Mouse (Mus musculus) liver, postnatal 0 days (tissue): Measurements from ENCODE around the gene Uba7. TPM values are rescaled to one million over a fixed set of nuclear protein-coding genes. Genes with fewer than 3 reads are reported as not detected.

Source experiments
- ATAC-seq: fragments of 200-750 bp; cut with Nextera tagmentation; 2 replicates; pipeline ENCODE4 v1.8.0; 2017; ENCODE audit warnings: mild to moderate bottlenecking, moderate library complexity
- DNase-seq: peaks from one replicate; pipeline ENCODE4 v3.0.0-alpha.2; 2016
- H3K27ac ChIP-seq: fragments of 300-500 bp; sonication (generic); 2 replicates; pipeline ENCODE4 v1.5.1; 2014; ENCODE audit warnings: antibody characterized with exemption, moderate library complexity, mild to moderate bottlenecking, low read depth
- H3K27me3 ChIP-seq: fragments of 300-500 bp; sonication (generic); 2 replicates; pipeline ENCODE4 v1.6.1; 2014; ENCODE audit warnings: low read length, control low read depth, mixed read lengths; ENCODE audit not compliant: insufficient read depth
- H3K36me3 ChIP-seq: fragments of 300-500 bp; sonication (generic); replicated peaks from 2 replicates; pipeline ENCODE4 v1.6.1; 2014; ENCODE audit warnings: mild to moderate bottlenecking, control low read depth, low read length, moderate library complexity, mixed read lengths; ENCODE audit not compliant: insufficient read depth
- H3K4me1 ChIP-seq: fragments of 300-500 bp; sonication (generic); 2 replicates; pipeline ENCODE4 v1.6.1; 2014; ENCODE audit warnings: antibody characterized with exemption, mild to moderate bottlenecking, control low read depth; ENCODE audit not compliant: insufficient read depth
- H3K4me2 ChIP-seq: fragments of 300-500 bp; sonication (generic); 2 replicates; pipeline ENCODE4 v1.6.1; 2014; ENCODE audit warnings: low read depth, mild to moderate bottlenecking, low read length, moderate library complexity, mixed read lengths
- H3K4me3 ChIP-seq: fragments of 300-500 bp; sonication (generic); 2 replicates; pipeline ENCODE4 v1.5.1; 2014; ENCODE audit warnings: low read depth, low read length
- H3K9ac ChIP-seq: fragments of 300-500 bp; sonication (generic); replicated peaks from 2 replicates; pipeline ENCODE4 v1.6.1; 2014; ENCODE audit warnings: mild to moderate bottlenecking, moderate library complexity
- H3K9me3 ChIP-seq: fragments of 300-500 bp; sonication (generic); 2 replicates; pipeline ENCODE4 v1.6.1; 2016; ENCODE audit warnings: mild to moderate bottlenecking, control low read depth, low read length, mixed read lengths
- CTCF ChIP-seq: sonication (generic); IDR thresholded peaks from 2 replicates; pipeline ENCODE4 v1.5.1; 2016; ENCODE audit warnings: antibody characterized with exemption, low read depth
- EP300 ChIP-seq: IDR thresholded peaks from 2 replicates; pipeline ENCODE4 v1.6.1; 2016; ENCODE audit warnings: antibody characterized with exemption, low read depth, mild to moderate bottlenecking
- WGBS: fragments of 180-500 bp; shearing (Covaris S2); extraction: QIAGEN DNeasy Blood & Tissue Kit; methylation state at CpG from one replicate; pipeline ENCODE4 v1.1.7; 2014; ENCODE audit not compliant: insufficient replicate concordance; 5-methylcytosine and 5-hydroxymethylcytosine counted together
- polyA plus RNA-seq: library from polyadenylated mRNA; unstranded; fragments of >200 nt; fragmentation: Nextera tagmentation; extraction: Ambion mirVana; gene quantifications from 2 replicates; pipeline ENCODE4 v1.2.1, GENCODE M21; 2015

Uba7 gene
- polyA plus RNA-seq, 1 experiment from 2014 or later, result 33.2 TPM

- WGBS, result 84% methylated on average over 5 of the region's 5 CpGs
These were observed 56.8 kb downstream of the Uba7 start for GRCm38 (mm10) chr9:108032126-108032525.

More at GRCm38 (mm10) chr9:108032126-108032525, 56.8 kb downstream of the Uba7 start:
- H3K4me1 ChIP-seq, result no peaks in the 10 kb centered on the region
- H3K9me3 ChIP-seq, result no peaks in the 10 kb centered on the region
- H3K27ac ChIP-seq, result no peak overlapping the region
- no peak overlapping the region for H3K4me2 ChIP-seq
- no peak overlapping the region for H3K9ac ChIP-seq
- no peaks in the 10 kb centered on the region for H3K27me3 ChIP-seq
- ATAC-seq, result no peak
- DNase-seq, result no peak
- no peak overlapping the region for H3K4me3 ChIP-seq
- peaks cover 62% of the 10 kb centered on the region for H3K36me3 ChIP-seq
- no peak for TF ChIP-seq EP300
- TF ChIP-seq CTCF, result no peak

Other genes with a start within 250 kb of the Uba7 start
- 37.8 and 41.7 TPM in 2 replicates for gene Rbm5, start 204.5 kb upstream of the Uba7 start, polyA plus RNA-seq
- 14.3 and 17.0 TPM in 2 replicates for gene Rbm6, start 102.3 kb upstream of the Uba7 start, polyA plus RNA-seq
- gene Mon1a, start 87.4 kb upstream of the Uba7 start, polyA plus RNA-seq, result 5.3 and 5.8 TPM in 2 replicates
- gene Mst1r, start 68.6 kb upstream of the Uba7 start, polyA plus RNA-seq, result 0.37 and 0.38 TPM in 2 replicates
- gene Actl11, start 47.0 kb upstream of the Uba7 start, polyA plus RNA-seq, result not detected in 2 replicates
- gene Camkv, start 39.8 kb upstream of the Uba7 start, polyA plus RNA-seq, result 0.04 and 0.09 TPM in 2 replicates
- 5.4 and 6.5 TPM in 2 replicates for gene Traip, start 25.4 kb upstream of the Uba7 start, polyA plus RNA-seq
- gene Gm20661, start 7.6 kb downstream of the Uba7 start, polyA plus RNA-seq, result 0.12 and 0.31 TPM in 2 replicates
- gene Inka1, start 10.4 kb downstream of the Uba7 start, polyA plus RNA-seq, result 28.5 and 30.6 TPM in 2 replicates
- gene Cdhr4, start 17.0 kb downstream of the Uba7 start, polyA plus RNA-seq, result 0.75 and 1.1 TPM in 2 replicates
- gene Gm20662, start 20.8 kb downstream of the Uba7 start, polyA plus RNA-seq, result 0.07 TPM in 1 of 2 replicates, not detected in the other
- 18.4 and 19.8 TPM in 2 replicates for gene Ip6k1, start 27.0 kb downstream of the Uba7 start, polyA plus RNA-seq
- gene Gmppb, start 73.7 kb downstream of the Uba7 start, polyA plus RNA-seq, result 12.2 and 12.6 TPM in 2 replicates
- 0.59 and 0.86 TPM in 2 replicates for gene Amigo3, start 77.7 kb downstream of the Uba7 start, polyA plus RNA-seq
- gene Mst1, start 104.9 kb downstream of the Uba7 start, polyA plus RNA-seq, result 81.4 and 93.0 TPM in 2 replicates
- gene Rnf123, start 107.8 kb downstream of the Uba7 start, polyA plus RNA-seq, result 45.2 and 50.1 TPM in 2 replicates
- gene Apeh, start 119.1 kb downstream of the Uba7 start, polyA plus RNA-seq, result 67.7 and 75.2 TPM in 2 replicates
- 0.58 and 0.59 TPM in 2 replicates for gene Bsn, start 214.9 kb downstream of the Uba7 start, polyA plus RNA-seq